Mouse (Mus musculus): ENCODE data around the gene Rps19. TPM values are rescaled to one million over a fixed set of nuclear protein-coding genes. Genes with fewer than 3 reads are reported as not detected.
"Not testable (repeated sequence)": the region's sequence is repeated elsewhere in the genome, so short reads cannot be mapped to it uniquely, and the experiment has no call there.

Gene Rps19
- 1,002 and 1,147 TPM in 2 replicates for polyA plus RNA-seq (2015; fragmentation: Nextera tagmentation; extraction: Ambion mirVana)

DNA sequence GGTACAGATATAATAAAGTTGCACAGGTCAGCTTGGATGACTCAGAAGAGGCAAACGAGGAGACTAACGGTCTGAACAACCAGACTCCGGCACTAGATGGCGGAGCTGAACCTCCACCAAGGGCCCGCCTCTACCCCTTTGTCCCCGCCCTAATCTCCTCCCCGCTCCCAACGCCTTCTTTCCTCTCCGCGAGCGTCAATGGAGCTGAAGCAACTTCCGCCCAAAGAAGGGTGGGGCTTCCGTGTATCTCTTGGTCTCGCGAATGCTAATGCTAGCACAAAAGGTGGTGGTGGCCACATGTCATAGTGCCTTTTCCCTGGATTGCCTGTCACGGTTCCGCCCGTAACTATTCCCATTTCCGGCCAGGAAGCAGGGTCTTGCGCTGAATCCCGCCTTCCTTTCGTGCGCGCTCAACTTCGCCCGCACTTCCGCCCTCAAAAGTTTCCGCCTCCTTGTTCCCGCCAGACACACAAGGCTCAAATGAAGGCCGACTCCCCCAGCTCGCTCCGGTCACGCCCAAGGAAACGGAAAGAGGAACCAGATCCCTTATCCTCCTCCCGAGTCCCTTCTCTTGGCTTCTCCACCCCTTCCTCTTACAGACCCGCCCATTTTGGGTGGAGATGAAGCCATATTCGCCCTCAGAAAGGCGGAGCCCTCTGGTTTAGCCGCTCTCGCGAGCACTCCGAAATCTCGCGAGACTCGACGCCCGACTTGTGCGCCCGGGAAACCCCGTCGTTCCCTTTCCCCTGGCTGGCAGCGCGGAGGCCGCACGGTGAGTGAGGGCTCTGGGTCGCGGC, at the start of gene Rps19:
Gene Rps19, plus strand, starts transcription at position 476 of the 797 bp plus-strand sequence.
- peak; percentile 91 for ATAC-seq (ENCODE audit: low read depth)
- Histone ChIP-seq H3K9ac (ENCODE audit: low read depth, low read length) (peak within 1 kb of the TSS; percentile 91), H3K27ac (ENCODE audit: low read length) (peak within 1 kb of the TSS; percentile 98), H3K4me3 (ENCODE audit: low read depth, low read length) (peak within 1 kb of the TSS; percentile 79), H3K36me3 (ENCODE audit: control insufficient read depth, insufficient read depth) (peaks cover 29% of the 10 kb centered on the region), H3K9me3 (replicated peaks; ENCODE audit: control insufficient read depth, low read length) (no peaks in the 10 kb centered on the region), H3K4me2 (ENCODE audit: low read depth, low read length) (peak within 1 kb of the TSS; percentile 77), H3K27me3 (ENCODE audit: control insufficient read depth, insufficient read depth, low read depth, low read length) (no peaks in the 10 kb centered on the region), H3K4me1 (ENCODE audit: control insufficient read depth, low read depth, low read length) (peaks cover 34% of the 10 kb centered on the region)
- WGBS (ENCODE audit: insufficient replicate concordance) = under 1% methylated on average over 57 of the region's 57 CpGs

DNA sequence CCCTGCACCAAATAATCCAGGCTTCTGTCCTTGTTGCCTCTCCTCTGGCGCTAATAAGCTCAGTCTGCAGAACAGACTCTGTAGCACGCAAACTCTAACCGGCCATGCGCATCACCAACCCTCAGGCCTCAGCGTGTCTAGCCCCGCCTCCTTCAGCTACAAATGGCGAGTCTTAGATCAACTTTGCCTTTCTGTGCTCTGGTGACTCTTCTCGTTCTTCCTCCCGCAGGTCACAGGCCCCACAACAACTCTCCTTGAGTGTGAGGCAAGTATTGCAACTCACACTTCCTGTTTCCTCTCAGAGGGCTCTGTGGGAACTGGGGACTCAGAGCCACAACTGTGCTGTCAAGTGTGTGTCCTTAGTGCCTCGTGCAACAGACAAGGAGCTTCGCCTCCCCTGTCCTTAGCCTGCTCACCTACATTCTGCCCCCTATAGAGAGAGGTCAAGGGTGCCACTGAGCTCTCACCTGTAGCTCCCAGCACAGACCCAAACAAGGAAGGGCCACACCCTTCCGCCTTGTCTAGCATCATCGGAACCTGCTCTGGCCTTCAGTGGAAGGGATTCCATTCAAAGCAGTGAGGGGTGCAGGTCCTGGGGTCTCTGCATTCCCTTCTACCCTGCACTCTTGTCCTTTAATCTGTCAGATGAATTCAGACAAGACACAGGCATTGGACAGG, 45.3 kb upstream of the Rps19 start:
- H3K27ac ChIP-seq (ENCODE audit: low read length); H3K4me3 ChIP-seq (ENCODE audit: low read depth, low read length); H3K4me1 ChIP-seq (ENCODE audit: control insufficient read depth, low read depth, low read length); H3K9me3 ChIP-seq (replicated peaks; ENCODE audit: control insufficient read depth, low read length); H3K9ac ChIP-seq (ENCODE audit: low read depth, low read length); H3K36me3 ChIP-seq (ENCODE audit: control insufficient read depth, insufficient read depth); H3K27me3 ChIP-seq (ENCODE audit: control insufficient read depth, insufficient read depth, low read depth, low read length); H3K4me2 ChIP-seq (ENCODE audit: low read depth, low read length): not testable (repeated sequence)
- WGBS (ENCODE audit: insufficient replicate concordance) = 40% methylated on average over 11 of the region's 13 CpGs
- ATAC-seq (ENCODE audit: low read depth) = peak; percentile 43

DNA sequence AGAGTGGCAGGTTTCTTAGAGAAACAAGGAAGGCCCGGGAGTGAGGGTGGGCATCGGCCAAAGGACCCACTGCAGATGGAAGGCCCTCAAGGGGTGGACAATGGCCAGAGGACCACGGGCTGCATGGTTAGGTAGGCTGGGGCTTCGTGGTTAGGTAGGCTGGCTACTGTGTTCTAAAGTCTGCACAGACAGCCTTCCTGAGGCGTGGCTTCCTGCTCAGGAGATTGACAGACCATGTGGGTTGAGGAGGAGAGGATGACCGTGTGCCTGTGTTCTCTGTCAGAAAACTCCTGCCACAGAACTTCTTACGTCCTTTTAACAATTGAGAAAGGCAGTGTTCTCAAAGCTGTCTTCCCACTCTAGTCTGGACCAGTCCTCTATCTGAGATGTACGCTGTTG, 44.8 kb upstream of the Rps19 start:
- Histone ChIP-seq H3K27ac (ENCODE audit: low read length) (peak overlapping the region; percentile 7), H3K4me1 (ENCODE audit: control insufficient read depth, low read depth, low read length) (no peaks in the 10 kb centered on the region), H3K9me3 (replicated peaks; ENCODE audit: control insufficient read depth, low read length) (no peaks in the 10 kb centered on the region), H3K27me3 (ENCODE audit: control insufficient read depth, insufficient read depth, low read depth, low read length) (no peaks in the 10 kb centered on the region), H3K9ac (ENCODE audit: low read depth, low read length) (no peak overlapping the region), H3K36me3 (ENCODE audit: control insufficient read depth, insufficient read depth) (no peaks in the 10 kb centered on the region), H3K4me2 (ENCODE audit: low read depth, low read length) (no peak overlapping the region), H3K4me3 (ENCODE audit: low read depth, low read length) (no peak overlapping the region)
- 36% methylated on average over 8 of the region's 8 CpGs for WGBS (ENCODE audit: insufficient replicate concordance)
- 0 out of 2 replicates have a peak, but pooled peaks have one; percentile 24 for ATAC-seq (ENCODE audit: low read depth)

DNA sequence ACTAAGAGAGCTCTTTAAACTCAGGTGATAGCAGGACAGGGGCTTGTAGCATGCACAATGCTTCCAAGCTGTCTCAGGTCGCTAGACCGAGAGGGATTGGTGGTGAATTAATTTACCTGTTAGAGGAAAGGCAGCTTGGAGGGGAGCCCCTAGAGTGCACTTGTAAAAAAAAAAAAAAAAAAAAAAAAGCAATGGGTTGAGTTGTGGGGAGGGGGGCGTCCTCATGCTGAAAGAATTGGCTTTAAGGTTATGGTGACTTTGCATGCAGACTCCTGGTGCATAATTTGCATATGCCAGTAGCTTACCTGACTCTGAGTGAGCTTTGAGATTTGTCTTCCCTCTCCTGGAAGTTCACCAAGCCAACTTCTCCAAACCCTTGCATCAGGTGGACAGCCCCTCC, 43.8 kb upstream of the Rps19 start:
- peaks cover under 1% of the 10 kb centered on the region for H3K4me1 ChIP-seq (ENCODE audit: control insufficient read depth, low read depth, low read length)
- WGBS (ENCODE audit: insufficient replicate concordance) = 70% methylated on average over 3 of the region's 3 CpGs
- no peak overlapping the region for H3K27ac ChIP-seq (ENCODE audit: low read length)
- H3K4me3 ChIP-seq (ENCODE audit: low read depth, low read length) = no peak overlapping the region
- H3K36me3 ChIP-seq (ENCODE audit: control insufficient read depth, insufficient read depth) = no peaks in the 10 kb centered on the region
- no peaks in the 10 kb centered on the region for H3K27me3 ChIP-seq (ENCODE audit: control insufficient read depth, insufficient read depth, low read depth, low read length)
- no peak overlapping the region for H3K4me2 ChIP-seq (ENCODE audit: low read depth, low read length)
- no peaks in the 10 kb centered on the region for H3K9me3 ChIP-seq (replicated peaks; ENCODE audit: control insufficient read depth, low read length)
- no peak overlapping the region for H3K9ac ChIP-seq (ENCODE audit: low read depth, low read length)
- ATAC-seq (ENCODE audit: low read depth) = no peak

DNA sequence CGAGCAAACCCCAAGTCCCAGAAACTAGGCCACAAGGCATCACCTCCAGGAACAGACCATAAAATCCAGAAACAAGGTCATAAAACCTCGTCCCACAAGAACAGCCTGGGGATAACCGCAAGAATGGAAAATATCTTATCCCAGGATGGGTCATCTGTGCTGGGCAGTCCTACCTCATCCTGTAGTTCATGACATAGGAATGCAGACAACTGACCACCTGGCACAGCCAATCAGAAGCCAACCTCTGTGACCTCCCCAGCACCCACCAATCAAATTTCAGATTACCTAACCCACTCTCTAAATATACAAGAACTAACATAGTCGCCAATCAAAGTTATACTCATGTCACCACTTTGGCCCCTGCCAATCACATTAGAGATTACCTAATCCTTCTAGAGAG, 43.2 kb upstream of the Rps19 start:
- Histone ChIP-seq H3K4me3 (ENCODE audit: low read depth, low read length) (no peak overlapping the region), H3K9me3 (replicated peaks; ENCODE audit: control insufficient read depth, low read length) (no peaks in the 10 kb centered on the region), H3K27ac (ENCODE audit: low read length) (no peak overlapping the region), H3K9ac (ENCODE audit: low read depth, low read length) (no peak overlapping the region), H3K27me3 (ENCODE audit: control insufficient read depth, insufficient read depth, low read depth, low read length) (no peaks in the 10 kb centered on the region), H3K4me1 (ENCODE audit: control insufficient read depth, low read depth, low read length) (peaks cover 6% of the 10 kb centered on the region), H3K36me3 (ENCODE audit: control insufficient read depth, insufficient read depth) (no peaks in the 10 kb centered on the region), H3K4me2 (ENCODE audit: low read depth, low read length) (no peak overlapping the region)
- ATAC-seq (ENCODE audit: low read depth) = no peak
- WGBS (ENCODE audit: insufficient replicate concordance) = 63% methylated on average over 4 of the region's 4 CpGs

DNA sequence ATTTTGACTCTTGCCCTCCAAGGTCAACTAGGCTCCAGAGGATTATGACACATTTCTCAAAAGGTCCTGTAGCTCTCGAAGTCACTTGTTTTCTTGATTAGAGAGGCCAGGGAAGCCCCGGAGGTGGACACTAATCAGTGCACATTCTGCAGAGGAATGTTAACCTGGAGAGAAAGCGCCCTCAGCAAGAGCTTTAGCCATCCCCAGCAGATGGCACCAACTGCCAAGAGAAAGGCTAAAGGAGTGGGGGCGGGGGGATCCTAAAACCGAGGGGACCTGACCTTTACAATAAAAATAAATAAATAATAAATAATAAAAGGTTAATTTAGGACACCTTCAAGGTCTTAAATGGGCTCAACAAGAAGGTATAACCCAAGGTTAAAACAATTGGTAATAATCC, 40.0 kb upstream of the Rps19 start:
- no peaks in the 10 kb centered on the region for H3K9me3 ChIP-seq (replicated peaks; ENCODE audit: control insufficient read depth, low read length)
- peaks cover 11% of the 10 kb centered on the region for H3K4me1 ChIP-seq (ENCODE audit: control insufficient read depth, low read depth, low read length)
- 43% methylated on average over 5 of the region's 5 CpGs for WGBS (ENCODE audit: insufficient replicate concordance)
- no peak overlapping the region for H3K9ac ChIP-seq (ENCODE audit: low read depth, low read length)
- H3K27ac ChIP-seq (ENCODE audit: low read length) = no peak overlapping the region
- H3K36me3 ChIP-seq (ENCODE audit: control insufficient read depth, insufficient read depth) = no peaks in the 10 kb centered on the region
- no peaks in the 10 kb centered on the region for H3K27me3 ChIP-seq (ENCODE audit: control insufficient read depth, insufficient read depth, low read depth, low read length)
- H3K4me3 ChIP-seq (ENCODE audit: low read depth, low read length) = no peak overlapping the region
- no peak overlapping the region for H3K4me2 ChIP-seq (ENCODE audit: low read depth, low read length)
- ATAC-seq (ENCODE audit: low read depth) = no peak

DNA sequence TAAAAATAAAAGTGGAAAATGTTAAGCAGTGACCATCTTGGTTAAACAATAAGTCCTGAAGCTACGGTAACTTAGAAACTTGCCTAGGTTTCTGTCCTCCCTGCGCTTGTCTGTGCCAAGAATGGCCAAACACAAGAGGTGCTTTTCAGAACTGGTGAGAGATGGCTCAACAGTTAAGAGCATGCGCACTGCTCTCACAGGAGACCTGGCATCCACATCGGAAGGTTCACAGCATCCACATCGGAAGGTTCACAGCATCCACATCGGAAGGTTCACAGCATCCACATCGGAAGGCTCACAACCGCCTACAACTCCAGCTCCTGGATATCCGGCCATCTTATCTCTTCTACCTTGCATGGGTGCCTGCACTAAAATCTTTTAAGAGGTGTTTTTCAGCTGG, 39.0 kb upstream of the Rps19 start:
- no peak overlapping the region for H3K4me2 ChIP-seq (ENCODE audit: low read depth, low read length)
- no peak overlapping the region for H3K9ac ChIP-seq (ENCODE audit: low read depth, low read length)
- no peak overlapping the region for H3K4me3 ChIP-seq (ENCODE audit: low read depth, low read length)
- H3K27me3 ChIP-seq (ENCODE audit: control insufficient read depth, insufficient read depth, low read depth, low read length) = no peaks in the 10 kb centered on the region
- no peak overlapping the region for H3K27ac ChIP-seq (ENCODE audit: low read length)
- peaks cover 16% of the 10 kb centered on the region for H3K4me1 ChIP-seq (ENCODE audit: control insufficient read depth, low read depth, low read length)
- no peaks in the 10 kb centered on the region for H3K36me3 ChIP-seq (ENCODE audit: control insufficient read depth, insufficient read depth)
- WGBS (ENCODE audit: insufficient replicate concordance) = 70% methylated on average over 9 of the region's 9 CpGs
- H3K9me3 ChIP-seq (replicated peaks; ENCODE audit: control insufficient read depth, low read length) = no peaks in the 10 kb centered on the region
- no peak for ATAC-seq (ENCODE audit: low read depth)

DNA sequence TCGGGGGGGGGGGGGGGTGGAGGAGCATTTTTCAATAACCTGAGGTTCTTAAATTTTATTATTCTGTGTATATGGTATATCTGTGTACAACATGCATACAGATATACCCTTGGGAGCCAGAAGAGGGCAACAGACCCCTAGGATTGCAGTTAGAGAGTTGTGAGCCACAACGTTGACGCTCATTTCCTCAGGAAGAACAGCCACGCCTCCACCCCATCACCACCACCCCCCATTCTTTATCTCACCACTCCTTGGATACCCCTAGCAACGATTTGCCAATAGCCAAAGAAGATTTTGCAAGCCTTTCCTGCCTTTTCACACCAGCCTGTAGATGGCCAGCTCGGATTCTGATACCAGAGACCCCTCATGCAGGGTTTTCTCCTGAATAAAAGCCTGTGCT, 38.5 kb upstream of the Rps19 start:
- Histone ChIP-seq H3K4me3 (ENCODE audit: low read depth, low read length) (no peak overlapping the region), H3K9me3 (replicated peaks; ENCODE audit: control insufficient read depth, low read length) (no peaks in the 10 kb centered on the region), H3K4me1 (ENCODE audit: control insufficient read depth, low read depth, low read length) (peaks cover 19% of the 10 kb centered on the region), H3K27ac (ENCODE audit: low read length) (no peak overlapping the region), H3K27me3 (ENCODE audit: control insufficient read depth, insufficient read depth, low read depth, low read length) (no peaks in the 10 kb centered on the region), H3K36me3 (ENCODE audit: control insufficient read depth, insufficient read depth) (no peaks in the 10 kb centered on the region), H3K9ac (ENCODE audit: low read depth, low read length) (no peak overlapping the region), H3K4me2 (ENCODE audit: low read depth, low read length) (0 out of 2 replicates have a peak overlapping the region, but pooled peaks have one; percentile 4)
- WGBS (ENCODE audit: insufficient replicate concordance) = 1% methylated on average over 6 of the region's 6 CpGs
- peak; percentile 79 for ATAC-seq (ENCODE audit: low read depth)

DNA sequence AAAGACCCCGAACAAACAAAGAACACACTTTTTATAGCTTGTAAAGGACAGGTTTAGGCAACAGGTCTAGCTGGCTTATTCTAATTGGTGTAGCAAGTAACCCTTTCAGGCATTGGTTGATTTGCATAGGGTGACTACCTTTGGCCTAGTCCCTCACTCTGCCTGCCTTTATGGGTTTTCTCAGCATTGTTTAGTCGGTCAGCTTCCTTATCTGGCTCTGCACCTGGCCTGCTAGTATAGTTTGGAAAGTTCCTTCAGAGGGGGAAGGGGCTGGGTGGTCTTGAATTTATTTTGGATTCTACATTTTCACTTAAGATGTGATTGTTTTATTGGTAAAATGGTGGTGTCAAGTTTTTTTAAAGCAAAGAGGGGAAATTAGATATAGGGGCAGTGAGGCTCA, 37.6 kb upstream of the Rps19 start:
- not testable (repeated sequence) for H3K27ac ChIP-seq (ENCODE audit: low read length); H3K4me2 ChIP-seq (ENCODE audit: low read depth, low read length); H3K27me3 ChIP-seq (ENCODE audit: control insufficient read depth, insufficient read depth, low read depth, low read length); ATAC-seq (ENCODE audit: low read depth); H3K9ac ChIP-seq (ENCODE audit: low read depth, low read length); H3K4me3 ChIP-seq (ENCODE audit: low read depth, low read length); H3K9me3 ChIP-seq (replicated peaks; ENCODE audit: control insufficient read depth, low read length); H3K36me3 ChIP-seq (ENCODE audit: control insufficient read depth, insufficient read depth)
- H3K4me1 ChIP-seq (ENCODE audit: control insufficient read depth, low read depth, low read length) = peaks cover 28% of the 10 kb centered on the region
- WGBS (ENCODE audit: insufficient replicate concordance) = 18% methylated on average over 2 of the region's 2 CpGs
